Mouse (Mus musculus): ENCODE results near the gene Kif1b. TPM values are rescaled to one million over a fixed set of nuclear protein-coding genes. Genes with fewer than 3 reads are reported as not detected.
A peak's percentile ranks its signal among the peaks of the same experiment; 100 is the strongest.

The Kif1b gene
- polyA plus RNA-seq, 1 experiment from 2014 or later: 140 TPM

DNA sequence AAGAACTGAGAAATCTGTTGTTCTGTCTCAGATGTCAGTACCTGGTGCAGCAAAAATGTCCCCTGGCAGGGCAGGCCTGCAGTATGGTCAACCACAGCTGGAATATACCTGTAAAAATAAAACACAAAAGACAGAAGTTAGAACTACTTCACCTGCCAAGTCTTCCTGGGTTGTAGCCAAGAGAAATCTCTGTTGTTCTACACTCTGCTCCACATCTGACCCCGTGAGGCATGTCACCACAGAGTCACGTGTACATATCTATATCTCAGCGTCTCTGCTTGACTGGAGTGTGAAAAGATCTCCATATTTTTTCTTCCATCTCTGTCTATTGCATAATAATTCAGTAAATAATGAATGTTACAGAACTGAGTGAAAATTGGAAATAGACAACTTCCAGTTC, 105.0 kb downstream of the Kif1b start:
- H3K4me3 ChIP-seq: no peak overlapping the region
- no peaks in the 10 kb centered on the region for H3K9me3 ChIP-seq (replicated peaks)
- H3K36me3 ChIP-seq: peaks cover 90% of the 10 kb centered on the region
- H3K4me1 ChIP-seq: no peaks in the 10 kb centered on the region
- H3K27ac ChIP-seq: no peak overlapping the region
- no peak for ATAC-seq (ENCODE audit: low FRiP score)
- H3K9ac ChIP-seq: no peak overlapping the region
- no peaks in the 10 kb centered on the region for H3K27me3 ChIP-seq
- WGBS: 88% methylated on average over 3 of the region's 3 CpGs
- no peak overlapping the region for H3K4me2 ChIP-seq (replicated peaks)

DNA sequence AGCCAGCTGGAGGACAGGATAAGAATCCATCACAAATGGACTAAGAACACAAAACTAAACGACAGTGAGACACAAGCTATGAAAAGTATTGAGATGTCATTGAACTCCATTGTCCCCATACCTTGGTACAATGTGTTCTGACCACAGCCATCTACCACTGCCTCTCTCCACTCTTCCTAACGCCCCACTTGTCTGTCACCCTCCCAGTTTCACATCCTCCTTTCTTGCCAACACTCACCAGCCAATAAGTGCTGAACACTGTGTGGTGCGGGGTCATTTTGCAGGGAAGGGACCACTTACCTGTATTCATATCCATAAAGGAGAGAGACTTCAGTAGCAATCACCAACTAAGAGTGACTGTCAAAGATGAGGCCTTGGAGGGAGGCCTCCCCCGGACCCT, 106.4 kb downstream of the Kif1b start:
- no peak overlapping the region for H3K27ac ChIP-seq
- H3K4me1 ChIP-seq: no peaks in the 10 kb centered on the region
- no peak overlapping the region for H3K9ac ChIP-seq
- H3K4me3 ChIP-seq: no peak overlapping the region
- H3K9me3 ChIP-seq (replicated peaks): no peaks in the 10 kb centered on the region
- H3K27me3 ChIP-seq: no peaks in the 10 kb centered on the region
- H3K36me3 ChIP-seq: peaks cover 88% of the 10 kb centered on the region
- H3K4me2 ChIP-seq (replicated peaks): no peak overlapping the region
- 93% methylated on average over 4 of the region's 4 CpGs for WGBS
- no peak for ATAC-seq (ENCODE audit: low FRiP score)

DNA sequence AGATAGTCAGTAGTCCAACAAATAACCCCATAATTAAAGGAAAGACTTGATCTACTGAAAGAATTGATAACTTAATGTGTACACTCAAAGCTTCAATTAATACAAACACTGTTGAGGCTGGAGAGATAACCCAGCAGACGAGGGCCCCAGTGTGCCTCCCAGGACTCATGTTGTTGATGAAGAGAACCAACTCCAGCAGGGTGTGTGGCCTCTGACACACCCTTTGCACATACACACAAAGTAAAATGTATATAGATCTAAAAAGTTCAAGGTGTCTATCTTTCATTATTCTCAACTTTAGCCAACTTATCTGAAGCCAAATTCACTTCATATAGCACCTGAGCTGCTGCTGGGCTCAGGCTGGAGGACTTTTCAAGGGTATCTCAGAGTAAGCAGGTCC, 110.3 kb downstream of the Kif1b start:
- Histone ChIP-seq H3K9ac (no peak overlapping the region), H3K4me3 (no peak overlapping the region), H3K27ac (no peak overlapping the region), H3K4me2 (replicated peaks) (no peak overlapping the region), H3K27me3 (no peaks in the 10 kb centered on the region), H3K4me1 (no peaks in the 10 kb centered on the region), H3K36me3 (peaks cover 85% of the 10 kb centered on the region), H3K9me3 (replicated peaks) (no peaks in the 10 kb centered on the region)
- 75% methylated on average over 1 of the region's 1 CpGs for WGBS
- no peak for ATAC-seq (ENCODE audit: low FRiP score)

DNA sequence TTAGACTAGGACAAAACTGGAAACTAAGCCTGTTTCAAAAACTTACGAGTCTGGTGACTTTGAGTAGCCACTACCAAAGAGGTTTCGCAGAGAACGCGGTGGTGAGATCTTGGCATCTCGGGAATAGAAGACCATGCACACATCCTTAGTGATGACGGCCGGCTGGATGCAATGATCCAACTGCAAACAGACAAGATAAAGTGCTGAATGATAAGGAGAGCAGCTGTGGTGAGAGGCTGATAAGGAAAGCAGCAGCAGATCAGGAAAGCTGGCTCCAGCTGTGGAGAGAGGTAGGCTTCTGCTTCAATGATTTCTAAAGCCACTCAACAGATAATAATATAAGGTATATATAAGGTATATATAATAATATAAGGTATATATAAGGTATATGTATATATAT, 116.4 kb downstream of the Kif1b start:
- WGBS: 95% methylated on average over 7 of the region's 7 CpGs

DNA sequence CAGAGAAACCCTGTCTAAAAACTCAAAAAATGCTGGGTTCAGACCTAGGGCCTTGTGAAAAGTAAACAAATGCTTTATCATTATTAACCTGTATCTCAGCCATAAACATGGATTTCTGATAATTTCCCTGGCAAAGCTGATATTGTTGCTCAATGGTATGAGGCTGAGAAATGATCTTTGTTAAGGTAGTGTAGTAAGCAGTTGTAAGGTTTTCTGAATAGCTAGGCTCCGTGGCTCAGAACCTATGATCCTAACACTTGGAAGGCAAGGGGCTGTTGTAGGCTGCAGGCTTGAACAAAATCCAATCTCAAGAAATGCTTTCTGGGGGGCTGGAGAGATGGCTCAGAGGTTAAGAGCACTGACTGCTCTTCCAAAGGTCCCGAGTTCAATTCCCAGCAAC, 118.9 kb downstream of the Kif1b start:
- H3K27ac ChIP-seq: no peak overlapping the region
- no peaks in the 10 kb centered on the region for H3K9me3 ChIP-seq (replicated peaks)
- no peaks in the 10 kb centered on the region for H3K27me3 ChIP-seq
- H3K4me2 ChIP-seq (replicated peaks): no peak overlapping the region
- peaks cover 91% of the 10 kb centered on the region for H3K36me3 ChIP-seq
- WGBS: 93% methylated on average over 2 of the region's 2 CpGs
- no peak for ATAC-seq (ENCODE audit: low FRiP score)
- no peaks in the 10 kb centered on the region for H3K4me1 ChIP-seq
- no peak overlapping the region for H3K9ac ChIP-seq
- no peak overlapping the region for H3K4me3 ChIP-seq

More for the DNA sequence above, 116.4 kb downstream of the Kif1b start:
- Histone ChIP-seq H3K9me3 (replicated peaks) (no peaks in the 10 kb centered on the region), H3K4me1 (no peaks in the 10 kb centered on the region), H3K27me3 (no peaks in the 10 kb centered on the region), H3K36me3 (peaks cover 88% of the 10 kb centered on the region), H3K27ac (no peak overlapping the region), H3K9ac (no peak overlapping the region), H3K4me3 (no peak overlapping the region), H3K4me2 (replicated peaks) (no peak overlapping the region)
- no peak for ATAC-seq (ENCODE audit: low FRiP score)

DNA sequence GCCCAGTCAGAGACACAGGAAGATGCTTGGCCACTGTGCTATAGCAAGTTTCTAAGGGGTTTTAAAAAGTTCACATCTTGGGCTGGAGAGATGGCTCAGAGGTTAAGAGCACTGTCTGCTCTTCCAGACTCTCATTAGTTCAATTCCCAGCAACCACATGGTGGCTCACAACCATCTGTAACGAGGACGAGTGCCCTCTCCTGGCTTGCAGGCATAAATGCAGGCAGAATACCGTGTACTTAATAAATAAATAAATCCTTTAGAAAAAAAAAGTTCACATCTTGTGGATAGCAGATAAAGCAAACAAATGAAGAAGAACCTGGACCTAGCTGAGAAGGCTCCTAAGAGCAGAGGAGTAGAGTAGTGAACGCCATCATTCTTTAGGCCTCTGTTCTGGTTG, 124.7 kb downstream of the Kif1b start:
- WGBS: 49% methylated on average over 4 of the region's 4 CpGs
- no peak overlapping the region for H3K4me3 ChIP-seq
- peaks cover 3% of the 10 kb centered on the region; the same call in 1 of the 2 replicates for H3K4me1 ChIP-seq
- H3K27ac ChIP-seq: no peak overlapping the region
- no peaks in the 10 kb centered on the region for H3K27me3 ChIP-seq
- no peaks in the 10 kb centered on the region for H3K9me3 ChIP-seq (replicated peaks)
- H3K4me2 ChIP-seq (replicated peaks): no peak overlapping the region
- H3K9ac ChIP-seq: no peak overlapping the region
- H3K36me3 ChIP-seq: peaks cover 94% of the 10 kb centered on the region
- no peak for ATAC-seq (ENCODE audit: low FRiP score)

DNA sequence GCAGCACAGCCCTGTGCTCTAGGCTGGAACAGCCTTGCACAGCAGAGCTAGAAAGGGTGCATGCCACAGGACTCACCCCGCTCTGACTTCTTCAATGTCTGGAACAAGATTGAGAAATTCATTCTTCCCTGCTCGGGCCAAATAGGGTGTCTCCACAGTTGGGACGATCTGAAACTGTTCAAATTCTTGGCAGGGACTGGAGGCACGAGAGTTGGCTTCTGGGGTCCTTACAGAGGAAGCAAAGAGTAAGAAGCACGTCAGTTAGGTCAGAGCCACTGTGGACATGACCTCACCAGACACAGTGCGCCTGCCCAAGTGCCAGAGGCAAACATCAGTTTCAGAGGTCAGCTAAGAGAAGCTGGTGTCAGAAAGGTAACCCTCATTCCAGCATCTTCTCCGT, 125.3 kb downstream of the Kif1b start:
- Histone ChIP-seq H3K27ac (no peak overlapping the region), H3K36me3 (peaks cover 92% of the 10 kb centered on the region), H3K27me3 (no peaks in the 10 kb centered on the region), H3K4me1 (peaks cover 3% of the 10 kb centered on the region; the same call in 1 of the 2 replicates), H3K9me3 (replicated peaks) (no peaks in the 10 kb centered on the region), H3K4me2 (replicated peaks) (no peak overlapping the region), H3K9ac (no peak overlapping the region), H3K4me3 (no peak overlapping the region)
- 86% methylated on average over 7 of the region's 7 CpGs for WGBS
- no peak for ATAC-seq (ENCODE audit: low FRiP score)

DNA sequence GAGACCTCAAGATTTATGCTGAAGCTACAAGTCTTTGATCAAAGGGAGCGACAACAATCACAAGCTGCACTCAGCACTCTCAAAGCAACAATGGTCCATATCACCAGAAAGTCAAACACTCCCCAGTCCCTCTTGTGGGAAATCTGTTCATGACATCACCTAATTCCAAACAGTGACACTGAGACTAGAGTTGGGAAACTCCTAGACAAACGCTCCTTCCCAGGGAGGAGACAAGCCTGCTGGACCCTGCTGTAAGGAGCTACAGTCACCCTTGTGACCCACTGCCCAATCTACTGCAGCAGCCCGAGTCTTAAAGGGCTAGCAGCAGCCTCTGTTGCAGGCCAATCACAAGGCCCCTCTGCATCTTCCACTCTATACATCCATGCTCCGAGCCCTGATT, 127.9 kb downstream of the Kif1b start:
- Histone ChIP-seq H3K27me3 (no peaks in the 10 kb centered on the region), H3K4me2 (replicated peaks) (no peak overlapping the region), H3K4me3 (no peak overlapping the region), H3K9me3 (replicated peaks) (no peaks in the 10 kb centered on the region), H3K4me1 (peaks cover 3% of the 10 kb centered on the region; the same call in 1 of the 2 replicates), H3K9ac (no peak overlapping the region), H3K36me3 (peaks cover 83% of the 10 kb centered on the region), H3K27ac (no peak overlapping the region)
- ATAC-seq (ENCODE audit: low FRiP score): no peak
- WGBS: 53% methylated on average over 4 of the region's 4 CpGs

DNA sequence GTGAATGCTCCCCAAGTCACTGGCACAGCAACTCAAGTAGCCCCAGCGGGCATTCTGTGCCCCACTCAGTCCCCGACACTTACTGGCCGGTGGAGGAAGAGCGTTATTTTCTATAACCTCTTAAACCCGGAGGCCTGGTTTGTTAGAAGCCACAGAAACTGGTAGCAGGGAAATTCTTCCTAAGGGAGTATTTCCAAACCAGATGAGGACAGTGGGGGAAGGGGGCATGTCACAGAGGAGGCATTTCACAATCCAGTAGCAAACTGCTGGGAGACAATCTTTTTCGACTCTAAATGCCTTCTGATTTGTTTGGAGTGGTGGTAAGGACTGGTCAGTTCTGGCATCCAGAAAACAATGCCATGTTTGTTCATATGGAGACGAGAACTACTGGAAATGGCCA, 128.3 kb downstream of the Kif1b start:
- WGBS: 81% methylated on average over 7 of the region's 7 CpGs
- H3K4me2 ChIP-seq (replicated peaks): no peak overlapping the region
- H3K9ac ChIP-seq: no peak overlapping the region
- no peak overlapping the region for H3K4me3 ChIP-seq
- ATAC-seq (ENCODE audit: low FRiP score): no peak
- H3K36me3 ChIP-seq: peaks cover 79% of the 10 kb centered on the region
- H3K27ac ChIP-seq: no peak overlapping the region
- H3K9me3 ChIP-seq (replicated peaks): no peaks in the 10 kb centered on the region
- peaks cover 3% of the 10 kb centered on the region; the same call in 1 of the 2 replicates for H3K4me1 ChIP-seq
- no peaks in the 10 kb centered on the region for H3K27me3 ChIP-seq

DNA sequence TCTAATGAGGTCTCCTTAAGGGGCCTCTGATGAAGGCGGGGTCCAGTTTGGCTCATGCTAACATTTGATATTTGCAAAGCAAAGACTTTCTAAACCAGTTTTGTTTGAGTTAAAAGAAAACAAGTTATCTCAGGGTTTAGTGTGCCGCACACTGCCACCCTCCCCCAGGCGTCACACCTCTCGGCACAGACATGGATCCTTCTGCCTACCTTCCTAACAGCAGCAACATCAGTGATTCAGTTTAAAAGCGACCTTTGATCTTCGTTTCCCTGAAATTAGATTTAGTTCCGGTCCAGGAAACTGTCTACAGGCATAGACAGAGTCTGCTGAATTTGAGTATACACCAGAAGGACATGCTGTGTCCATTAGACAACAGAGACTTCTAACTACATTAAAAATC, 129.2 kb downstream of the Kif1b start:
- no peak overlapping the region for H3K9ac ChIP-seq
- peaks cover 6% of the 10 kb centered on the region; the same call in 1 of the 2 replicates for H3K4me1 ChIP-seq
- ATAC-seq (ENCODE audit: low FRiP score): no peak
- H3K4me2 ChIP-seq (replicated peaks): no peak overlapping the region
- H3K27ac ChIP-seq: no peak overlapping the region
- H3K4me3 ChIP-seq: no peak overlapping the region
- 71% methylated on average over 7 of the region's 7 CpGs for WGBS
- H3K27me3 ChIP-seq: no peaks in the 10 kb centered on the region
- H3K36me3 ChIP-seq: peaks cover 70% of the 10 kb centered on the region
- H3K9me3 ChIP-seq (replicated peaks): no peaks in the 10 kb centered on the region

DNA sequence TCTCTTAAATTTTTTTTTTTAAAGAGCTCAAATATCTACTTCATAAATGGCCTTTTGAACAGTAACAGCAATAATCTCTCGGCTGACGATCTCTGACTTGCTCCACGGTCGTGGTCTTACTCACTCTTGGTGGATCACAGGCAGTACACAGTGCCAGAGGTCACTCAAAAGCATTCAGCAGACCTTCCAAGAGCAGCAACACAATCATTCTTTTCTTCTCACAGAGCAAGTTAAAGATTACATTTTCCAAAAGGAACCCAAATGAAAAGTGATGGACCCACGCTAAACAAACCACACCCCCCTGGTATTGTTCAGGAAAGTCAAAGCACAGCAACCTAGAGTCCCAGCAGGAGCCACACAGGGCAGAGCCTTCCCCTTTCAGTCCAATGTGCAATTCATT, 130.4 kb downstream of the Kif1b start:
- Histone ChIP-seq H3K27me3 (no peaks in the 10 kb centered on the region), H3K9me3 (replicated peaks) (no peaks in the 10 kb centered on the region), H3K27ac (no peak overlapping the region), H3K9ac (no peak overlapping the region), H3K36me3 (peaks cover 58% of the 10 kb centered on the region), H3K4me3 (no peak overlapping the region), H3K4me1 (peaks cover 7% of the 10 kb centered on the region; the same call in 1 of the 2 replicates), H3K4me2 (replicated peaks) (no peak overlapping the region)
- ATAC-seq (ENCODE audit: low FRiP score): no peak
- 28% methylated on average over 5 of the region's 5 CpGs for WGBS

DNA sequence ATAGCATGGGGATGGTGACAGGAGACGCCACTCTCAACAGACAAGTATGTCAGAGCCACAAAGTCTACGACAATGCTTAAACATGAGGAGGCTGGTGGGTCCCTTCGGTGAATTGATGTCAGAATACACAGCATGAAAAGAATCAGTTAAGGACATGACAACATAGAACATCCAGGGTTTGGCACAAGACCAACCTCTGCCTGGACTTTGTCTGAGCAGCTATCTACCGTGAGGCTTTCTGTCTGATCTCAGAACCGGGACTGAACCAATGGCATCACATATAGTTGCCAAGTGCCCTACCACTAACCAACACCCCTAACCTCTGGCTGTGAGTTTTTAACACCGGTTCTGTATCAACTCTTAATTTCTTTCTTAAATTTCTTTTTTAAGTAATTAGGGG, 130.8 kb downstream of the Kif1b start:
- ATAC-seq (ENCODE audit: low FRiP score): no peak
- WGBS: 68% methylated on average over 6 of the region's 6 CpGs
- Histone ChIP-seq H3K27ac (no peak overlapping the region), H3K27me3 (no peaks in the 10 kb centered on the region), H3K36me3 (peaks cover 54% of the 10 kb centered on the region), H3K4me1 (peaks cover 7% of the 10 kb centered on the region; the same call in 1 of the 2 replicates), H3K9me3 (replicated peaks) (no peaks in the 10 kb centered on the region), H3K4me2 (replicated peaks) (no peak overlapping the region), H3K9ac (no peak overlapping the region), H3K4me3 (no peak overlapping the region)

DNA sequence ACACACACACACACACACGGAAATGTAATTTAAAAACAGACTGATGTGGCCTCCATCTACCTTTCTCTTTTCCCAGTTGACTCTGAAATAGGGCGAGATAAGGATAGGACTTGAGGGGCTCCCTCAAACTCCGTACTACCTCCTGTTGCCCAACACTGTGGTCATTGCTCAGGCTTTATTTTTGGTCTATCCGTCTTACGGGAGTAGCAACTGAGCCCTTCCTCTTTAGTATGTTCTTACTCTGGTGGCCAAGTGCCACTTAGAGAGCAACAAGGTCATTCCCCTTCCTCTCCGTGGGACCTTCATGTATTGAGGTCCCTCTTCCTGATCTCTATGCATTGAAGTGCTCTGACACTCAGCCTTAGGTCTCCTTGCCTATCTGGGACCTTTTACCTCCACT, 133.8 kb downstream of the Kif1b start:
- H3K27ac ChIP-seq: 0 out of 2 replicates have a peak overlapping the region, but pooled peaks have one; percentile 17
- no peak for ATAC-seq (ENCODE audit: low FRiP score)
- 88% methylated on average over 6 of the region's 6 CpGs for WGBS

More for the DNA sequence above, 133.8 kb downstream of the Kif1b start:
- no peaks in the 10 kb centered on the region for H3K27me3 ChIP-seq
- no peak overlapping the region for H3K9ac ChIP-seq
- peaks cover 24% of the 10 kb centered on the region for H3K36me3 ChIP-seq
- no peak overlapping the region for H3K4me3 ChIP-seq
- H3K9me3 ChIP-seq (replicated peaks): no peaks in the 10 kb centered on the region
- no peak overlapping the region for H3K4me2 ChIP-seq (replicated peaks)
- H3K4me1 ChIP-seq: 0 out of 2 replicates have a peak, but pooled peaks cover 4% of the 10 kb centered on the region

All from hindbrain, embryonic 12.5 days (tissue).